Mouse (Mus musculus) MN1 (cell line): ENCODE data around the gene Gypa.

ENCODE experiments used
- DNase-seq: peaks from one replicate; pipeline ENCODE4 v3.0.0-alpha.2; 2016; ENCODE audit warnings: low spot score

Gypa gene

DNA sequence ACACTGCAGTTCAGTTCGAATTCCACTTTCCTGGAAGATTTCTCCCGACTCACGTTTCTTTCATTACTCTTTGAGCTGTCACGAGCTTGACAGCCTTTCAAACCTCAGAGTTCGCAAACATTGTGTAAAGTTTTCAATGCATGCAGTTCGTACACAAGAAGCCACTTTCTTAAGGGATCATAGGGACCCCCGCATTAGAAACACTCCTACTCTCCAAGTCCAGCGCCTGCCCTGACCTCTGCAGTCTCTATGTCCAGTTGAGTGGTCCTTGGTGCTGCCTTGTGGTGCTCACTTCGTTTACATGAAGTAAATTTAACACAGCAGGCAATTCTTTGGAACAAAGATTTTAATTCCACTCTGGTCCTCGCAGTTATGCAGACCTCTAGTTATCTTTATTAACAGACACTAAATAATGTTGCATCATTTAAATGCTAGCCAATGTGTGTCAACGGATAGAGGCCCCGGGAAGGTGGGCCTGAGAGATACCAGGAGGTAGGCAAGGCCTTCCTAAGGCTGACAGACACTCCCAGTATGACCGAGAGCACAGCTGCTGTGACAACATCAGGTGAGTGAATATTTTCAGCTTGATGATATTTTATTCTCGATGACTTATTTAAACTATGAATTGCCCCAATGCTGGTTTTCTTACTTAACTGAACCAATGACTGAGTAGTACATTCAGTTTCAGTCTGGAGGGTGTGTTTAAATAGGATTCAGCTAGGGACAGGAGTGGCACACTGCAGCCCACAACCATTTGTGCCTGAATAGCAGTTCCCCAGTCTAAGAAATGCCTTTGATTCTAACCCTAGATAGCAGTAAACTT lies at the start of gene Gypa:
Gypa (plus strand) TSS at position 259 of the 823 bp plus-strand sequence.
- no peak for DNase-seq

DNA sequence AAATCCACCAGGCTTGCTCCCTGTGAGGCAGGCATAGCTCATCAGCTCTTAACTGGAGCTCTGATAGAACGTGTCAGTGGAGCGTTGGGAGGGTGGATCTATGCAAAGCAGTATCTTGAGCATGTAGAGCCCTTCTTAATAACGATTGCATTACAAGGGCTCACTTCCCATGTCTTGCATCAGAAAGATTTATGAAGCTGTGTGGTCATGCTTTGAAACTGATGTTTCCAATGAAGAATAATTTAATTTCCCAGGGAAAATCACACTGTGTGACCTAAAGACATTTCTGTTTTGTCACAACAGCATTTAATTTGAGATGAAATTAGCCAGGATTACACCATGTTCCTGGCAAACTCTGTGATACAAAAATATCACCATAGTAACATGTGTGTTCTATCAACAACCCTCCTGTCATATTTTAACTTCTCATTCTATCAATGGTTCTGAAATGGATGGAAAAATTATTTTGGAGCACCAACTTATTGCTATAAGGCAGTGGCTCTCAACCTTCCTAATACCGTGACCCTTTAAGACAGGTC lies 49.0 kb upstream of the Gypa start:
- DNase-seq, result no peak

DNA sequence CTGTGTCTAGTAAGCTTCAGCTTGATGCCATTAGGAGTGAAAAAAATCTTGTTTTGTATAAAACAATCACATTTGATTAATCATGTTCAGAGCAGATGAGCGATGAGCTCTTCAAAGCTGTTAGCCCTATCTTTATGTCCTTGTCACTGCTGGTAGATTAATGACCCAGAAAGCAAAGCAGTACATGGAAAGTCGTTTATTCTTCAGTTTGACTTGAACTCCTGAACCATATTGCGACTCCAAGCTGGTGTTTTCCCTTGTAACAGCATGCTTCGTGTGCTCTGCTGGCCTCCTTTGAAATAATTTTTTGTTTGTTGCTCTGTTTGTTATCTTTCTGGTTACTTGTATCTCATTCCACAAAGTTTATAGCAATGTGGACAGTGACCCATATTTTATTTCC lies 46.4 kb upstream of the Gypa start:
- no peak for DNase-seq

DNA sequence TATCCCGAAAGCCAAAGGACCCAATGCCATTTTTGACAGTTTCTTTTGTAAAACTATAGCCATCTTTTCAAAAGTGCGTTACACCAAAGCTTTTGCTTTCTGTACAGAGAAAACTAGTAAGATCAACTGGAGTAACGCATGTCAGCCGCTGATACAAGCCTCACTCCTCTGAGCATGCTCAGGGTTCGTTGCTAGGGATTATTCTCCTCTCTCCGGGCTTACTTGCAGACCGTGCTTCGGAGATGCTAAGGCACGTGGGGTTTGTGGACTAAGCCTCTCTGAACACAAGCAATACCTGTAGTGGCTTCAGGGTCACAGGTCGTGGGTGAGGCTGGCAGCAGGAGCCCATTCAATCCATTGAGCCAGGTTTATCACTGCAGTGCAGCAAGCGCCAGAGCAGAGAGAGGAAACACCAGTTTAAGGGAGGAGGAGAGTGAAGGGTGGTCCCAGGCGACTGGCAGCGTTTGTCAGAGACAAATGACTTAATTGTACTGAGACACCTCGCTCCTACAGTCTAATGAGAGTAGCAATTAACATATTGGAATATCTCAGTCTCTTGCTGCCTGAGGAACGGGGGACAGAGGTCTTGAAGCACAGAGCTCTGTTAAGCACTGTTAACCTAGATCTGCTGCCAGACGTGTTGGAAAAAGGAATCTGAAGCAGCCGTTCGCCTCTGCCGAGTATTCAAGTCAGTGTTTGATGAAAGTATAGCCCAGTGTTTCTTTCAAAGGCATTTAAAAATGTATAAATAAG lies 41.5 kb upstream of the Gypa start:
- no peak for DNase-seq

DNA sequence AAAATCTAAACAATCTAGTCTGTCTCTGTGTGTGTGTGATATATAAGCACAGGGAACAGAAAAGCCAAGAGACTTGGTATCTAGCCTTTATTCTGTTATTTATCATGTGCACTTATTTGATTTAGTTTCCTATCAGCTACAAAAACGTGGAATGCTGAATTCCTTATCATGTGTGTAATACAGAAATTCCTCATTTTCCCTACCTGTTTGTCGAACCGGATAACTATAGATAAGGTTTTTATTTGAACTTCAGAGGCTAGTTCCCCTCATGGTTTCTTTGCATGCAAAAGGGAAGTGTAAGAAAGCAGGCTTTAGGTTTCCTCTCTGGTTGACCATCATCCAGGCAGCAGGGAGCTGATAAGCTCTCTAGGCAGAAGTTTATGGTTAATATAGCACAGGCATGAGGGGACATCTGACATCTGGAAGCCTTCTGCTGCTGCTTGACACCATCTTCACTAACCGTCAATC lies 30.1 kb upstream of the Gypa start:
- DNase-seq, result no peak

DNA sequence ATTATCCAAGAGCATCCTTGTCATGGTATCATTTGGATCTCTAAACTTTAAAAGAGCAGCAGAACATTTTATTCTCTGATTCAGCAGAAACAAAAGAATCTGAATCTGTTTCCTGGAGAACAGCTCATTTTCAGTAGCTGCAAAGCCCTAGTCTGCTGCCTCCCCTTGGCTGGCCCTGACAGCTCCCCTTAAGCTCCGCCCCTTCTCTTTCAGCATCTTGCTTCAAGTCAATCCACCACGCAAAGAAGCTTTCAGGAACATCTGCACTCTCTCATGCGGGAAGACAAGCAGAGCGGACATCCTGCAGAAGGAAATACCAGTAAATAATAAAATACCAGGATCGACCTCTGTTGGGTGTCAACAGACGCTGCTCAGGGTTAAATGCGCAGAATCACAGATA lies 18.6 kb upstream of the Gypa start:
- DNase-seq, result no peak

DNA sequence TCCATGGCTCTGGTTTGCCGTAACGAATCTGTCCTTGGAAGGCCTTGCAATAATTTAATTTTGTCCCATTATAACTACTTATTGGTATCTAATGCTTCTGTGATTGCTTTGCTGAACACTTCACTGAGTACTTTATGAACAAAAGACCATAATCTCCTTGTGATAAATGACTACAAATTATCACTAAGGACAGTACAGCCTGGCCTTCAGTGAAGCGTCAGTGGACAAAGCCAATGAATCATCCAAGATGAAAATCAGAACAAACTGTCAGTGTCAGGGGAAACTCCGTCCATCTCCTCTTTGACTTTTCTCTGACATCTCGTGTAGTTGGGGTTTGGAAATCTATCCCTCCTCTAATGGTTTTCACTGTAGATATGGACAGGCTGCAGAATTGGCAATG lies 15.4 kb upstream of the Gypa start:
- no peak for DNase-seq

DNA sequence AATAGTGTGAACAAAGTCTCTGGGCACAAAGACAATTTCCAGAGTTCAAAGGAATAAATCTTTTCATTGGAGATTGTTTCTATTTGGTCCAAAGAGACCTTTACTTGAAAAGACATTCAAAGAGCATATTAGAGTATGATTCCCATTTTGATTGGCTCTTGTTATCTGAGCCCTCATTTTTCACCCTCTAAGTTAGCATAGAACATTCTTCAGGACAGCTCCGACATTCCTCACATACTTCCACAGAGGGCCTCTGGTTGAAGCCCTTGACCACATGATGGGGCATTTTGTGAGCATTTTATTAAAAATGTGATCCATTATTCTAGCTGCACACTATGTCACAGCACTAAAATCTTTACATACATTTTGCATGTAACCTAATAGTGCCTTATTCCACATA lies 14.5 kb upstream of the Gypa start:
- DNase-seq, result no peak

DNA sequence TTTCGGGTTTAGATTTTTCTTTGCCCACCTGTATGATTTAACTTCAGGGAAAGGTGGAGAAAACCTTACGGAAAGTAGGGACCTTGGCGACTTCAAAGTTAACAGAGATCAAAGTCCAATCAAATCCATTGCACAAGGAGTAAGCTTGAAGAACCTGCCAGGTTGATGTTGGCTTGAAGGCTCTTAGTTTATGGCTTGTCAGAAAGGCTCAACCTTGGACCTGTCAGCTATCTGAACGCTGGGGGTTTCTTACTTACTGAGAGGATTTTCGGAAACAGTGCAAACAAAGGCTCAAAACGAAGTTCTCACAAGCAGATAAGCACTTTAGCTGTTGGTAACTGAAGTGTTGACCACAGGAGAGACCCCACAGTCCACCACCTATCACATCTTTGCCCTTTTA lies 11.4 kb upstream of the Gypa start:
- no peak for DNase-seq

DNA sequence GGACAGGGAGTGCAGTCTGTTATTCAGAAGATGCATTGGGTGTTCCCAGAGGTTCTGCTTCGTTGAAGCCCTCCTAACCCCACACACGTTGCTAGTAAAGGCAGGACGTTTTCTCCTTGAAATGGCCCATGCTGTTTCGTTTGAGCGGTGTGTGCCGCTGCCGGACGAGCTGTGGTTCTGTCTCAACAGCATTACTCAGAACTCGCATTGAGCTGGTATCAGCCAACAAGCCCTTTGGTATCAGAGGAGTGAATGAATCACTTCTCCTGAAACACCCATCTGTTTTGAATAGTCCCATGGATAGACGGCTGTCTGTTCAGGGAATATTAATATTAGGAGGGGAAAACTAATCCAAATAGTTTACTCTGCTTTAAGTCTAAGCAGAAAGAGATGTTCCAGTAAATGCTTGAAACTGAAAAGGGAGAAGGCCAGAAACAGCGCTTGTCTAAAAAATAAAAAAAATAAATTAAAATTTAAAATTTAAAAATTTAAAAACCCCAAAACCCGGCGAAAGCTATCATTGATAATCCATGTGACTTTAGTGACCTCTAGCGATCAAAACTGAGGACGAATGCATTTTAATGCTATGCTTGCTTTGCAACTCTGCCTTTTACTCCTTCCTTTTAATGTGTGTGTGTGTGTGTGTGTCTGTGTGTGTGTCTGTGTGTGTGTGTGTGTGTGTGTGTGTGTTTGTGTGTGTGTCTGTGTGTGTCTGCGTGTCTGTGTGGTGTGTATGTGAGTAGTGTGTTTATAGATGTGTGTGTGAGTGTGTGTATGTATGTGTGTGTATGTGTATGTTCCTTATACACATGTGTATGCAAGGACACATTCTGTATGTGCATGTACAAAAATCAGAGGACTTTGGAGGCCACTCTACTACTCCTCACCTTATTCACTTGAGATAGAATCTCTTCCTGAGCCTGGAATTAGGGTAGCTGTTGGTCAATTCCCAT lies 10.5 kb upstream of the Gypa start:
- peak; percentile 31 for DNase-seq

DNA sequence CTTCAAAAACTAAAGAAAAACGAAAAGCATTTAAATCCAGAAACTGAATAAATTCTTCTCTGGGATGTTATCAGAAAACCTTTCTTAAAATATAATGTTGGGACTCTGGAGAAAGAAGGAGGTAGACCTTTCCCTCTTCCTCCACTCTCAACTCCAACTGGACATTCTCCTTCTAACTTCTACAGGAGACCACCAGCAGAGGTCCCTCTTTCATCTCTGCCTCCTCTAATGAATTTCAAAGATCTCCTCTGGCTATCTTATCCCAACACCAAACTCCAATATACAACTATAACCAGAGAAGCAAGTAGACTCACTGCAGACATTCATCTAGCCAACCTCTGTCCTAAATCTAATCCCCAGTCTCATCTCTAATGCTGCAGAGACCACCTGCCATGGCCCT lies 2.0 kb upstream of the Gypa start:
- no peak for DNase-seq

DNA sequence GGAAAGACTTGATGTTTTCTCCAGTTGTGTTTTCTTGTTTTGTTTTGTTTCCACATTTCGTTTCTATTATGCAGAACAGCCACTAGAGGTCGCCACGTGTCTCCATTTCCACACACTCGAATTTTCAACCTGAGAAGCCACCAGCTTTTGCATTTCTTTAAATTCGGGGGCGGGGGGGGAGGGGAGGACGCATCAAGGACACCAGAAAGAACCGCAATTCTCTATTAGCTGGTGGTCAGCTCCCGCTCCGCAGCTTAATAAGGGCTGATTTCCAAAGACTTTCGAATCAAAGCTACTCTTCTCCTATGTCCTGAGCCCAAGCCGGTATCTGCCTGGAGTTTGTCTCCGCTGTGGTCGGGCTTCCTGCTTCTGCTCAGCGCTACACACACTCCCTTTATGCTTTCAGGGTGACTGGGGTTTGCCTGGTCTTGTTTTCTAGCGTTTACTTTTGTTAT lies 567 bp upstream of the Gypa start:
- DNase-seq, result peak; percentile 45

DNA sequence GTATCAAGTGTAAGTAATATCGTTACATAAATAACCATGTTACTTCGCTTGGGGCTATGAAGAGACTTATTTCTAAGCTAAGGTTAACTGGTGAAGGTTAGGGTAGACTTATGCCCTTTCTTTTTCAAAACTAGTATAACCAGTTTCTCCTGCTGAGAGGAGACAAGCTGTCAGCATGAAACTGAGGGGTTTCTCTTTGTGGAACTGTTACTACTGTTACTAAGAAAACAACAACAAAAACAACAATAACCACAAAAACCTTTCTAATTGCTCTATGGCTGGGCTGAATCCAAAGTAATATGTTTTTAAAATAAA lies 722 bp downstream of the Gypa start:
- DNase-seq, result no peak

DNA sequence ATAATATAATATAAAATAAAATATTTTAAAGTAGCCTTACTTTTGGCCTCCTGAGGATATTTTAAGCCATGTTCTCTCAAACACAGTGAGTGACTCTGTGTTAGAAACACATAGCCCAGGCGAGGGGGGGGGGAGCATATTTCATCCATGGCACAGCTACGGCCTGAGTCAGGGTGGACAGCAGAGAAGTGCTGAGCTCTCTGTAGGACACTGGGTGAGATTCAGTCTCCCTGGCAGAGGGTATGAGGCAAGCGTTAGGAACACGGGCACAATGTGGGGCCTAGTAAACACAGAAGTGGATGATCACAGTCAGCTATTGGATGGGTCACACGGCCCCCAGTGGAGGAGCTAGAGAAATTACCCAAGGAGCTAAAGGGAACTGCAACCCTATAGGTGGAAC lies 1.2 kb downstream of the Gypa start:
- no peak for DNase-seq

DNA sequence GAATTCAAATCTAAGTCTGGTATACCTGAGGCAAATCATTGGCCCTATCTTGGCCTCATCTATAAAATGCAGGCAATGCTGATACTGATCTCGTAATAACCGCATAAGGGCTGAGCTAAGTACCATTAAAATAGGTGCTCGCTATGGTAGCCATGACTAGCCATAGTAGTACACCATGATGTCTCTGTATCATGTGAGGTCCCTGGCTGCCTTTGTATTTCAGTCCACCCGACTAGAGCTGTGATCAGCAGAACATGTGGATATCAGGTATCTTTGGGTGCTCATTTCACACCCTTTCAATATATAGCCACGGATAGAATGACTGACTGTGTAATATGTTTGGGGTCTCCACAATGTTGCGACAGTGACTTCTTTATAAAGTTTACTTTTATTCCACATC lies 1.9 kb downstream of the Gypa start:
- DNase-seq, result no peak

DNA sequence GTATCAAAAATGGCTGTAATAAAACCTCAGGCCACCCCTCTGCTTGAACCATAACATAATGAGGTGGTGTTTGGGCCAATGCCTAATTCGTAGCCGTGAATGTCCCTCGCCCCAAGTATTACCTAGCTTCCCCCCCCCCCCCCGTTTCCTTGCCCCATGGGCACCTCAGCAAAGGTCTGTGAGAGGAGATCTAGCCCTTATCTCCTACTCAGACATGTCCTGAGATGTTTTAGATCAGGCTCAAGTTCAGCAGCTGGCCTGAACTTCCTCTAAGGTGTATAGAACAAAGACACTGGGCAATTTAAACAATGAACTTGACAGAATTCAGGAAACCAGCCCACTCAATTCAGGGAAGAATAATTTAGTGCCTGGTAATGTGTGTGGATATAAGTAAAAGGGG lies 3.7 kb downstream of the Gypa start:
- DNase-seq, result no peak

DNA sequence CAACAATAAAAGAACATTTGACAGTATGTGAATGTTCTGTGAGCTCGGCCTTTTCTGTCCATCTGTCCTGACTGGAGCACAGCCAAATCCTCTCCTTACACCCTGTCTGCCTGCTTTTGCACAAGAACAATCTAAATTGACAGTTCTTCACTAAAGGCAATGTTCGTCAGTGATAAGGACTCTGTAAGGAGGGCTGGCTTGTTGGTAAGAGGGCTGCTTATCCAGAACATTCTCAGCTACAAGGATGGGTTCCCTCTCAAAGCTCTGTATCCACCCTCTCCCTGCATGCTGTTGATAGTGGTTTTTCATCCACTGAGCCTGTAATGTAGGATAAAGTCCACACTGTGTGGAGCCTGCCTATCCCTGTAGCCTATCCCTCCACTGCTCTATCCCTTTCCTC lies 6.7 kb downstream of the Gypa start:
- no peak for DNase-seq

DNA sequence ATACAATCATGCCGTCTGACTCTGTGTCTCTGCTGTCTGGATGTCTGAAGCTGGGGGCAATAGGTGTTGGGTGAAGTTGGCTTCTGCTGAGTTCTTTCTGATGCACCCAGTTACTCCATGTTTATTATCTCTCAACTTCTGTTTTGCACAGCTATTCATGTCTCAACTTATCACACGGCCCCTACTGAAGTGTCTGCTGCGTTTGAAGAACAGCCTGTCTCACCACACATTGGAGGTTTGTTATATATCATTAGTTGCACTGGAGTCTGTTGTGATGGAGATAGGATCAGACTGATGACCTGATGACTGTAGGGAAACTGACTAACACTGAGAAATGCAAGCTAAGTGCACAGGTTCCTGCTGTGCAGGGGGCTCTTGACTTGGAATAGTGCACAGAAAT lies 7.2 kb downstream of the Gypa start:
- no peak for DNase-seq

DNA sequence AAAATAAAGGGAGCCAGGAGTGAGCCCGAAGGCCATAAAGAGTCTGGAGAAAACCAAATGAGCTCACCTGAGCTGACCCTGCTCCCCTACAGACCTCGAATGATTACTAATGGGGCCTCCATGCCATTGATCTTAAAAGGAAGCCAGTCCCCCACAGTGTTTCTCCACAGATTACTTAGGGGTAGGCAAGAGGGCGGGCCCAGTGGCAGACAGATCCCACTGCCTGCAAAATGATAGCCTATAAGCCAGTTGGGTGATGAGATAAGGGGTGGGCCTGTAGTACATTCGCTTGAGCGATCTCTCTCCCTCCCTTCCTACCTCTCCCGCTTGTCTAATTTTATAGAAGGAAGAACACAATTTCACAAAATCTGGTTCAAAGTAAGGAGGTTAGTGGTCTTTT lies 7.7 kb downstream of the Gypa start:
- DNase-seq, result no peak

DNA sequence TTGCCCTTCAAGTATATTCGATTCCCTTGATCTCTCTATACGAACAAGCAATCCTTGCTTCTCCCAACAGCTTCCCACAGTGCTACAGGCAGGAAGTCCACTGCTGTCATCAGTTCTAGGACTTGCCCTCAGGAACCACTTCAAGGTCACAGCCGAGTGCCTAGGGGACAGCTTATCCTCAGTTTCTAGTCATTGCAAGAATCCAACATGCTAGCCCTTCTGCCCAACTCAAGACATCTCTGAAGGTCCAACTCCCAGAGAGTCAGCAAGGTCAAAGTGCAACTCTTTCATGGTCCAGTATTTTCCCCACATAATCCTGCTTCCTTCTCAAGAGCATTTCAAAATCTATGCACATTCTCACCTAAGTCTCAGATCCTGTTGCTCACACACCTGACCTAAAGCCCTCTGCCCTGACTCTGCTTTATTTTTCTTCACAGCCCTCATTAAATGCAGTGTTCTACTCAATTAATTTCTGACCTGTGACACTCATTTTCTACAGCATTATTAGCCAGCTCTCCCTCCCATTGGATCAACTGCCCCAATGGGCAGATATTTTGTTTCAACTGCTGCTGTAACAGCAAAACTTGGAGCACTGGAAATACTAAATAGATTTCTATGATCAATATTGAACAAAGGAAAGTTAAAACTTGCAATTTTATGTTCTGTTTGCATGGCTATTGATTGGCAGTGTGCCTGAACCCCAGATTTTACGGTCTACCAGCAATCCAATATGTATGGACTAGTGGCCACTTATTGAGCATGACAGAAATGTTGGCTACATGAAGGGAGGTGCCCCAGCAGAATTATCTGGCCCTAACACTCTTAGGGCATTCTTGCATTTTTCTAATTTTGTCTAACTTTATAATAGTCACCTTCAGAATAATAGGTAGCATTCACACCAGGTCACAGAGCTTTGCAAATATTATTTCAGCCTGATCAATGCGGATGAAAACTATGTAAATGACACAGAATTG lies 33.1 kb downstream of the Gypa start:
- no peak for DNase-seq

DNA sequence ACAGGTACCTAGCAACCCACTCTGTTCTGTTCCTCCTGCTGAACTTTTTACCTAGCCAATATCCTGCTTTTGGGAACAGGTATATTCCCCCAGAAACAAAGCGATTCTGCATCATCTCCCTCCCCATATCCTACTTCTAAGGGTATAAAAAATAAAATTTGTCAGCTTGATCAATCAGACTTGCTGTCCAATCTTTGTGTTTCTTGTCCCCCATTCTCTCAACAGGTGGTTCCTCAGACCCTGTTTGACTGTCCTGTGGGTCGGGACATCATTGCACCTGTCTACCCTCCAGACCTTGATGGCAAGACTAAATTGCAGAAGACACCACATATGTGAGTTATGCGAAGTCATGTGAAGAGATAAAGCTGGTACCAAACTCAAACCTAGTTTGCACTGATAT lies 48.3 kb downstream of the Gypa start:
- DNase-seq, result no peak
